Mouse (Mus musculus): ENCODE measurements around the gene Gm10382.

- TF ChIP-seq CTCF (IDR thresholded peaks at IDR 0.05 in 2 of 3, conservative IDR thresholded peaks at IDR 0.05 in 1 of 3; ENCODE audit: control insufficient read depth in 1 of 3, insufficient read depth in 1 of 3, low read depth in 2 of 3, low read length in 3 of 3, poor library complexity in 1 of 3, severe bottlenecking in 1 of 3) (no peak), CHD2 (IDR thresholded peaks at IDR 0.05; ENCODE audit: low read length) (no peak), MAX (IDR thresholded peaks at IDR 0.05; ENCODE audit: low read length) (no peak), POLR2A (IDR thresholded peaks at IDR 0.05; ENCODE audit: control insufficient read depth in 1 of 2, insufficient read depth in 1 of 2, low read depth in 1 of 2, low read length in 2 of 2, poor library complexity in 1 of 2) (no peak), RAD21 (IDR thresholded peaks at IDR 0.05; ENCODE audit: low read depth, low read length) (no peak), E2F4 (IDR thresholded peaks at IDR 0.05; ENCODE audit: borderline replicate concordance, low read depth, low read length) (no peak), JUND (IDR thresholded peaks at IDR 0.05; ENCODE audit: low read depth, low read length) (no peak), TAL1 (IDR thresholded peaks at IDR 0.05; ENCODE audit: low read length) (no peak), SIN3A (IDR thresholded peaks at IDR 0.05; ENCODE audit: low read length) (no peak), EP300 (IDR thresholded peaks at IDR 0.05; ENCODE audit: low read depth in 1 of 2, low read length in 2 of 2) (no peak), ZC3H11A (IDR thresholded peaks at IDR 0.05; ENCODE audit: low read depth, low read length) (no peak), NRF1 (IDR thresholded peaks at IDR 0.05; ENCODE audit: insufficient read depth, low read depth, low read length, poor library complexity, severe bottlenecking) (no peak)
Observed at GRCm38 (mm10) chr5:125425698-125426276, 36.7 kb downstream of the Gm10382 start.

Data from MEL (cell line).